Mouse (Mus musculus) lung, postnatal 4 days (tissue): ENCODE measurements around the gene Plxdc2.

Experiments
- DNase-seq, 2 experiments: peaks; one replicate each; pipeline ENCODE4 v3.0.0; 2021

Plxdc2 gene

DNA sequence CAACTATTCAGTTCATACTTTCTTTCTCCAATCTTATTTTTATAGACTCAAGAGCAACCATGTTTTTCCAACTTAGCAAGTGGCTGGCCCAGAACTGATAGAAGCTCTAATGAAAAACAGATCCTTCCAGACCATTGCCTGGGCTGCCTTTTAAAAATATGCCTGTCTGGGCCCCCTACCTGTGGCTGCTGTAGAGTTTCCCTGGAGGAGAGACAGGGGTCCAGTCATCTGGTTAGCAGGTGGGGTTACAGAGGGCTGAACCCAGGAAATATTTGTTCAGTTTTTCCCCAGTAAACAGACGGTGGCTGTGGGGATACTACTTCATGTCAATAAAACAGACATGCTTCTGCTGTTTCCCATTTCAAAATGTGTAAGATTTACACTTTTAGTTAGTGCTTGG, 222.0 kb downstream of the Plxdc2 start:
- DNase-seq = no peak

GRCm38 (mm10) chr2:16588546-16588945, 232.4 kb downstream of the Plxdc2 start:
- no peak for DNase-seq

- no peak for DNase-seq
Observed at GRCm38 (mm10) chr2:16595451-16595850, 239.3 kb downstream of the Plxdc2 start.

DNA sequence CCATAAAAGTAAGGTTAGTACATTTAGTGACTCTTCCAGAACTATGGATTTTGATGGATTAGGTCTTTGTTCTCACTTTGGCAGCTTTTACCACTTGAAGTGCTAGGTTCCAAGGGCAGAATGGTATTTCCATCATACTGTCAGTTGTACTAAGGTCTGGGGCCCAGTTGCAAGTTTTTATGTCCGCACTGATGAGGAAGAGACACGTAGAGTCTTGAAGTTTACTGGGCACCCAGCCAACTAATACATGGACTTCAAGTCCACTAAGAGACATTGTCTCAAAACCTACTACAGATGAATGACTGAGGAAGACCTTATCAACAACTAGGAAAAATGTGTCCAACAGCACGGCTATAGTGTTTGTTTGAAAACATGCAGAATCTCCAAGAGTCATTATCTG, 242.1 kb downstream of the Plxdc2 start:
- DNase-seq = no peak

DNA sequence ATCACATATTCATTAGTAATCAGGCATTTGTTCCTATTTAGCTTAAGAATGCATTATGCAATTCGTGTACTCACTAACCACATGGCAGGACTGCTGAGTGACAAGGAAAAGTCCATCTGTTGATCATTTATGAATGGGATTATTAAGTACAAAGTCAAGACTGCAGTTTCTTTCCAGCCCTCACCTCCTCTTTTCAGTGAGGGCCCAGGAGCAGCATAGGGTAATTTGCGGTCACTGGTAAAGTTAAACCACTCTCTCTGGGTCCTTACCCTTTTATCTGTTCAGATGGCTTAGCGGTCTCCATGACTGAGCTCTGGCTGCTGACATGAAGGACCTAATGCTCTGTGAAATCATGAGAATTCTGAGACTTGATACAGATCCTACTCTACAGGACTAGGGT, 248.2 kb downstream of the Plxdc2 start:
- DNase-seq = no peak

- DNase-seq = no peak
Observed at GRCm38 (mm10) chr2:16607792-16608586, 251.9 kb downstream of the Plxdc2 start.

GRCm38 (mm10) chr2:16642061-16642460, 286.0 kb downstream of the Plxdc2 start:
- no peak for DNase-seq

- DNase-seq = no peak
Observed at GRCm38 (mm10) chr2:16651713-16652112, 295.6 kb downstream of the Plxdc2 start.

DNA sequence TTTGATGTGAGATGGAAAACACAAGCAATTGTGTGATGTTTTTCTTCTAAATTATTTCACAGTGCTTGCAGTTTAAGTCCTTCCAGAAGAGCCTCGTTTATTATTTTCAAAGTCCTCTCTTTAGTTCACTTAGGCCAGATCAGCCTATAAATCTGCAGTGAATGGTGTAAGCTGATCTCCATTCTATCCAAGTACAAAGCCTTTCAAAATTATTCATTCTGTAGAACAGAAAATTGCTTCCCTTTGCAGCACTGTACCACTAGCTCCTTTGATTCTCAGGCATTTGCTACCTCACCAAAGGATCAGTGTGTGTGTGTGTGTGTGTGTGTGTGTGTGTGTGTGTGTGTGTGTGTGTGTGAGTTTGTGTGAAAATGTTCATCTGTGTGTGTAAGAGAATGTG, 308.4 kb downstream of the Plxdc2 start:
- DNase-seq = no peak

- DNase-seq = no peak
Observed at GRCm38 (mm10) chr2:16668391-16668790, 312.3 kb downstream of the Plxdc2 start.

DNA sequence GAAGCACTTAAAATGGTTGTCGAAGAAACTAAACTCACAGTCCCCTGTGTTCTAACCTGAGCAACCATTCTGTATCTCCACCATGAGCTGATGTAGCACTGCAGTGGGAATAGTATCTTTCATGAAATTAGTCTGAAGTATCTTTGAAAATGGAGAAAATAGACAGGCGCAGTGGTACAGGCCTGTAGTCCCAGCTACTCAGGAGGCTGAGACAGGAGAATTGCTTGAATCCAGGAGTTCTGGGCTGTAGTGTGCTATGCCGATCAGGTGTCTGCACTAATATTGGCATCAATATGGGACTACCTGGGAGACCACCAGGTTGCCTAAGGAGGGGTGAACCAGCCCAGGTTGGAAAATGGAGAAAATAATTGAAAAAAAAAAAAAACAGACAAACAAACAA, 326.8 kb downstream of the Plxdc2 start:
- DNase-seq = no peak

- DNase-seq = no peak
Observed at GRCm38 (mm10) chr2:16683739-16684138, 327.6 kb downstream of the Plxdc2 start.

DNA sequence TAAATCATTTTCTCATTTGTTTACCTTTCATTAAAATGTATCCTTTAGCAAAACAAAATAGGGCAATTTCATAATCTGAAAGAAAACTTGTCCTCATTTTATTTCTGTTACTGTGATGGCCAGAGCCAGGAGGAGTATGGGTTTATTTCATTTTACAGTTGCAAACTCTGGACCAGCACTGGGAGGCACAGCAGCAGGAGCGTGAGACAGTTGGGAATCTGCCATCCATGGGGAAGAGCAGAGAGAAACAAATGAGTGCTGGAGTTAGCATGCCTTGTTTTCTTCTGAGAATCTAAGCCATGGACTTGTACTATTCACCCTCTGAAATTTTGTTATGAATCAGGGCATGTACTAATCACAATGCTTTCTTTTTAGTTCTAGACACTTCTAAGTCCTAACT, 328.4 kb downstream of the Plxdc2 start:
- no peak for DNase-seq

DNA sequence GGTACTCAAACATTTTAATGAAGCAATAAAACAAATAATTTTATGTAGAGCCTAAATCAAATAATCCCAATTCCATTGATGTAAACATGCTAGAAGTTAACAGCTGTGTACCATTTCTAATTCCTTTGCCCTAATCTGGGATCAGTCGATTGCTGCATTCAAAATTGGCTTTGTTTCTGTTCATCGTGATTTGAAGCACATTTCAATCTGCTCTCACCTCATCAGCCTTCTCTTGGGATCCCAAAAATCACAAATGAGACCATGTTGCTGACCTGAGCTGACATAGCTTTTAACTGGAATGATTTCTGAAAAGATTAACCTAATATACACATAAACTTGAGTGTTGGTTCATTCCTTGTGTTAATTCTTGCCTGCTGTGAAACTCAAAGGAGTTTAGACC, 340.3 kb downstream of the Plxdc2 start:
- no peak for DNase-seq

DNA sequence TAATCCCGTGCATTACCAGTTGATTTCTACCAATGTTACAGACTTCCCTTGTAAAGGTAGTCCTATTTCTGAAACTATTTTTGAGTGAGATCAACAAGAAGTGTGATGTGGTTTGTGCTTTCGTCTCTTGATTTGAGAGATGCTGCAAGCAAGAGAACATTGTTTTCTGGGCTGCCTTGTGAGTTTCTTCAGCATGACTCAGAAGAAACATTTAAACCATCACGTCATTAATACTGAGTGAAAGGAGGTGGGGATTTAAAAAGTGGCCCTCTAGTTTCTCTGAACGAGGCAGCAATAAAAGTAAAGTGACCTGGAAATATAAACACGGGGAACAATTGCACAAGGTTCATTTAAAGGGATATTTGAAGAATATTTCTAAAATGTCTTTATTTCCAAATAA, 341.1 kb downstream of the Plxdc2 start:
- DNase-seq = no peak

- no peak for DNase-seq
Observed at GRCm38 (mm10) chr2:16706227-16706626, 350.1 kb downstream of the Plxdc2 start.

GRCm38 (mm10) chr2:16709885-16710284, 353.8 kb downstream of the Plxdc2 start:
- DNase-seq = no peak

GRCm38 (mm10) chr2:16731033-16731432, 374.9 kb downstream of the Plxdc2 start:
- peak; percentile 5 to 74 for DNase-seq

DNA sequence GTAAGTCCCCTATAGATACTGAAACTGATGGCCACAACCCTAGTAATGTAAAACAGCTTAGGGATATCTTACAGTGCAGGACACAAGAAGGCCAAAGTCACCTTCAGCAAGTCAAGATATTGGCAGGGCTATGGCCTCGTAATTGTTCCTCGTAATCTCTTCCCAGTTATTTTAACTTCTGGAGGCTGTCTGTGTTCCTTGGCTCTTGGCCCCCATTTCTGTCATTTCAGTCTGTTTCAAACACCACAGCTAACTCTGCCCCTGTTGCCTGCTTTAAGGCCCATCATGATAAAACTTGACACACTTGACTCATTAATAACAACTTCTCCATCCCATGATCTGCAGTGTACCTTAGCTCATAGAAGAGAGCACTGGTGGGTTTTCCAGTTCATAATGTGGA, 378.3 kb downstream of the Plxdc2 start:
- DNase-seq = no peak

DNA sequence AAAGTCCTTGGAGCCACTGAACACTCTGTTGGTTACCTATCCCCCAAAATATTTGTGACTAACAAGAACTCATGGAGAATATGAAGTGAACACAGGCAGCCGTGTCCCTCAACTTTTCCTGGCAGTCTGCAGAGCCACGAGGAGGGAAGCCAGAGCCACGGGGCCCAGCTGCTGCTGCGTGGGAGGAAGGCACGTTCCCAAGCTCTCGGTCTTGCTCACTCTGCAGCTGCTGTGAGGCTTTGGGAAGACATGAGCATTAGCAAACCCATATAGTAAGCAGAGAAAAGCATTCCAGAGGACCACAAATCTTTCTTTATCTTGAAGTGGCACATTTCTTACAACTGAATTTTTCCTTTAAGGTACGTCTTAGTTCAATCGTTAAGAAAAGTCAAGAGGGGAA, 382.1 kb downstream of the Plxdc2 start:
- DNase-seq = peak; percentile 56 to 67

DNA sequence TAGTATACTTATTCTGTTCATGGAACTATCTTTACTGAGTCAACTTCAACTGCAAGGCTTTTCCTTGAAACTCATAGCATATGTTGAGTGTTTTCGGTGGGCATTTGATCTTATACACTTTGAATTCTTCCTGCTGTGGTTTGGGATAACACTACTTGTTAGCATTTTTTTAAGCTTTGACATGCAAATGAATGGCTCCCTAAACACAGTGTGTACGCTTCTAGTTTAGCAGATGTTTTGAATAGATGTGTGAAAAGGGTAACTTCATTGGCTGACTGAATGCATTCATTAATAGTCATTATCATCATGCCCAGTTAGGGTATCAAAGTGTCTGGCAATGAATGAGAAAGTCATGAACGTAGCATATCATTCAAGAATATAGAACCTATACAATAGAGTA, 385.7 kb downstream of the Plxdc2 start:
- DNase-seq = no peak

- no peak for DNase-seq
Observed at GRCm38 (mm10) chr2:16743568-16743967, 387.5 kb downstream of the Plxdc2 start.

- no peak for DNase-seq
Observed at GRCm38 (mm10) chr2:16749302-16749909, 393.3 kb downstream of the Plxdc2 start.

DNA sequence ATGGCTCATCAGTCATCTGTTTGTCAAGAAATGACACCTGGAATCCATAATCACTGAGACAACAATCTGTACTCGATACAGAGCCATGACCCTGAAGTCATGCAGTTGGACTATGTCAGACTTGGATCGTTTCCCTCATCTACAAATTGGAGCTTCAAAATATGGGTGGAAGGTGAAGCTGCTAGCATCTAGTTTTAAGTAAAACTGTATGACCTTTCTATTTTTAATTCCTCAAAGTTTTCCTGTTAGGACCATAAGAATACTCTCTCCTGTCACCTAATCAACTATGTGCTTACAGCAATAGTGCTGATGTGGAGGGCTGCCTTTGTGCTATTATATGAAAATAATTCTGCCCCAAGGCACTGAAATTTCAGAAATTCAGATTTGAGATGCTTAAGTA, 401.1 kb downstream of the Plxdc2 start:
- DNase-seq = no peak

DNA sequence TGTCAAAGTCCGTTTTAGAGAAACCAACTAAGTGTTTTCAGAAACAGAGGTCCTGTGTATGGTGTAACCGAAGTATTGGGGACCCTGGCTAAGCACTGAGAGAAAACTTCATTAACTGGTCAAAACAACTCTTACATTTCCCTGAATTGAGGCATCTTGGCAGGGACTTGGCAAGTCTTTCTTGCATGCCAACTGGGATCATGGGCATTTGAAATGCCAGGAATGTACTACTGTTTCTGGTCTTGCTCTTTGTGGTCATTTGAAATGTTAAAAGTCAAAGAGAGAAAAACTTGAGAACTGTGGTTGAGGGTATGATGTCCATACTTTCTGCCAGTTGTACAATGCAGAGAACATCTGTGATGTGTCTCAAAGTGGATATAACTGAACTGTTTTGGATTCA, 403.7 kb downstream of the Plxdc2 start:
- DNase-seq = no peak
